Mouse (Mus musculus) mature B cell (primary cell): ENCODE measurements around the gene Olfr893.
"Not testable (repeated sequence)": the region's sequence is repeated elsewhere in the genome, so short reads cannot be mapped to it uniquely, and the experiment has no call there.

ENCODE experiments used
- in situ Hi-C: fragments of 300-500 bp; cut with MboI; formaldehyde crosslinking; loops from 2 replicates; pipeline ENCODE4 v1.14.3; 2019

Gene Olfr893

DNA sequence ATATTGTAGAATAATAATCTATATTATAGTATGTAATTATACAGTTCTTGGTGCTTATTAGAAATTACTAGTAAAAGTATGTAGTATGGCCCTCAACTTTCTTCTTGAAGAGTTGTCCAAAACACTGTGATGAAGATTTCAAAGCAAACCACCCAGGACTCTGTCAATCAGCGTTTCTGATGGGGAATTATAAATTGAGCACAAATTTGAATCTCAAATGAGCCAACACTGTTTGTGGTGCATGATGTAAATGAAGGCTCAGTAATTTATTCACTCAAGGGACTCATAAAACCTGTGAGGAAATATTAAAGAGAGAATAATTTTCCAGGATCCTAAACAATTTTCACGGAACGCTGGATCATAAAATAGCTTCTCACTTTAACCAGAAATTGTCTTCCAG is at the start of gene Olfr893:
Gene Olfr893 (plus strand): TSS at position 301 of the 400 bp plus-strand sequence.
- in situ Hi-C loops = no loop called here

DNA sequence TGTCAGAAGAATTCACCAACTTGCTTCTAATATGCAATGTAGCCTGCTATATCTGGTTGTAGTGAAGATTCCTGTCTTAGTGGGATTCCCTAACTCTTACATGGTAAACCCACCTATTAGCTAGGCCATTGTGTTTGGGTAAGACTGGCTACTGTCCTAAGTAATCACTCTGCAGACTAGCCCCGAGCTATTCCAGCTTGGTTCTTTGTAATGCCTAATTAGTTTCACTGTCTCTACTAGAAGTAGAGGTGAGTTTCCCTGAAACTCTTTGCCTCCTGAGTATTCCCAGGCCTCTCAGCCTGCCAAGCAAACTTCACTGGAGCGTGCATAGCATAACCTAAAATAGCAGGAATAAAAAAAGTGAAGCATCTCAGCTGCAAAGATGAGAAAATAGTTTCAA is 39.8 kb upstream of the Olfr893 start:
- in situ Hi-C loops = not testable (repeated sequence)

DNA sequence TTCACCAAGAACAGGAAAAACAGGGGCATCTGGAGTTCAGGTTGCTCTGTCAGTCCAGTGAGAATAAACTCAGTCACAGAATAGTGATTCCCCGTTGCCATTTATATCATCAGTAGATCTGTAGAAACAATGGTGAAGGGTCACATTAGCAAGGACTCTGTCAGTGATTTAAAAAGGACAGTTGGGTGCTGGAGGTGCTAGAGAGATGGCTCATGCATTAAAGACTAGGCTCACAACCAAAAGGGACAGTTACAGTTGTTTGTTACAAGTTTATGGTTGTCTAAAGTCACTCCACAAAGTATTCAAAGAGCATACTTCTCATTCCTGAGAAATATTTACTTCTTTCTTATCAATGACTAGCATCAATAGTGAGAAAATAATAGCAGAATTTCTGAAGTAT is 27.4 kb upstream of the Olfr893 start, which contains the start of gene Olfr891:
Gene Olfr891 (minus strand): TSS at position 101 of the 400 bp plus-strand sequence.
- in situ Hi-C loops = no loop called here

DNA sequence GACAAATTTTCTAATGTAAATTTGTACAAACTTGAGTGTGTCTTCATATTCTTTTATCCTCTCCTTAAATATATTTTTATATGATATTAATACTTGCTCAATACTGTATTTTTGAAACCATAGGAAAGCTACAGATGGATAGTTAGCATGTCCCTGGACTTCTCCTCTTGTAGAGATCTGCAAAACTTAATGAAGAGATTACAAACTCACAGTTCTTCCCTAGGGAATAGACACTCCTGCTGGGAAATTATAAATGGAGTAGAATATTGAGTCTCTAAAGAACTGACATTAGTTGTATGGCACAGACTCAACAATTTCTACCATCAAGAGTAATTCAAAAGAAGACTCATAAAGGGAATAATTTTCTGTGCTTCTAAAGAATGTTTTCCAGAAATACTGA is 9.6 kb downstream of the Olfr893 start, which contains the start of gene Olfr894:
Gene Olfr894 (plus strand): TSS at position 301 of the 400 bp plus-strand sequence.
- in situ Hi-C loops = no loop called here

DNA sequence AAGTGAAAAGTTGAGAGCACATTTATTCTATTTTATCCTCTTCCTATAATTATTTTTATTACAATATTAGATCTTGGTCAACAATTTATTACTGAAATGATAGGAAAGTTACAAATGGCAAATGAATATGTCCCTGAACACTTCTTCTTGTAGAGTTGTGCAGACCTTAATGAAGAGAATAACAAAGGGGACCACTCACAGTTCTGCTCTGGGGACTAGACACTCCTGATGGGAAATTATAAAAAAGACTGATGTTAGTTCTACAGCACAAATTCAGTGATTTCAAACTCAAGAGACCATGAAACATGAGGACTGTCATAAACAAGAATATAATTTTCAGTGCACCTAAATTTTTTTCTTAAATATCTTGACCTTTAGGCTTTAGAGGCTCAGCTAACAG is 44.3 kb downstream of the Olfr893 start, which contains the start of gene Olfr143:
Gene Olfr143 (plus strand): TSS at position 301 of the 400 bp plus-strand sequence.
- in situ Hi-C loops = no loop called here
